Mouse (Mus musculus) C2C12 (cell line): Measurements from ENCODE around the gene Prkab2.

Experiments
- CEBPB ChIP-seq: IDR thresholded peaks from one replicate; pipeline ENCODE4 v1.6.1; 2011; ENCODE audit warnings: low read depth, mild to moderate bottlenecking, control low read depth, moderate library complexity
- USF1 ChIP-seq: IDR thresholded peaks from one replicate; pipeline ENCODE4 v1.6.1; 2011; ENCODE audit warnings: low read depth, mild to moderate bottlenecking, control low read depth, moderate library complexity

- TF ChIP-seq CEBPB, result no peak
- TF ChIP-seq USF1, result no peak
Observed at GRCm38 (mm10) chr3:97715922-97716321, 57.9 kb downstream of the Prkab2 start.
